Mouse (Mus musculus) midbrain, embryonic 10.5 days (tissue): Measurements from ENCODE around the gene 4930444G20Rik. TPM values are rescaled to one million over a fixed set of nuclear protein-coding genes. Genes with fewer than 3 reads are reported as not detected.
"Not testable (repeated sequence)": the region's sequence is repeated elsewhere in the genome, so short reads cannot be mapped to it uniquely, and the experiment has no call there.

Experiments used
- DNase-seq: peaks from one replicate; pipeline ENCODE4 v3.0.0-alpha.2; 2017; ENCODE audit warnings: low spot score
- H3K27ac ChIP-seq: fragments of 300-500 bp; sonication (generic); replicated peaks from 2 replicates; pipeline ENCODE4 v1.5.1; 2016; ENCODE audit warnings: mild to moderate bottlenecking
- H3K27me3 ChIP-seq: fragments of 300-500 bp; sonication (generic); 2 replicates; pipeline ENCODE4 v1.6.1; 2016; ENCODE audit warnings: low read depth, mild to moderate bottlenecking; ENCODE audit not compliant: poor library complexity, severe bottlenecking
- H3K36me3 ChIP-seq: fragments of 300-500 bp; sonication (generic); 2 replicates; pipeline ENCODE4 v1.6.1; 2016; ENCODE audit warnings: mild to moderate bottlenecking, moderate library complexity
- H3K4me1 ChIP-seq: fragments of 300-500 bp; sonication (generic); 2 replicates; pipeline ENCODE4 v1.6.1; 2016
- H3K4me3 ChIP-seq: fragments of 300-500 bp; sonication (generic); 2 replicates; pipeline ENCODE4 v1.5.1; 2016; ENCODE audit warnings: mild to moderate bottlenecking, moderate library complexity
- H3K9me3 ChIP-seq: fragments of 300-500 bp; sonication (generic); replicated peaks from 2 replicates; pipeline ENCODE4 v1.6.1; 2016; ENCODE audit warnings: mild to moderate bottlenecking
- WGBS: fragments of 180-500 bp; shearing (Covaris S2); methylation state at CpG from one replicate; pipeline ENCODE4 v1.1.7; 2016; 5-methylcytosine and 5-hydroxymethylcytosine counted together
- polyA plus RNA-seq: library from polyadenylated mRNA; unstranded; fragments of >200 nt; fragmentation: Nextera tagmentation; extraction: Ambion mirVana; gene quantifications from 2 replicates; pipeline ENCODE4 v1.2.1, GENCODE M21; 2016

4930444G20Rik gene
- polyA plus RNA-seq = not detected in 2 replicates

GRCm38 (mm10) chr10:22067979-22068378 lies at the start of gene 4930444G20Rik:
Gene 4930444G20Rik (minus strand): TSS chr10:22068079.
- not testable (repeated sequence) for H3K9me3 ChIP-seq, H3K27ac ChIP-seq, H3K4me1 ChIP-seq, H3K4me3 ChIP-seq, H3K27me3 ChIP-seq, DNase-seq, H3K36me3 ChIP-seq
- 91% methylated on average over 7 of the region's 7 CpGs for WGBS

- H3K27ac ChIP-seq = no peak overlapping the region
- no peaks in the 10 kb centered on the region for H3K4me1 ChIP-seq
- H3K27me3 ChIP-seq = no peaks in the 10 kb centered on the region
- DNase-seq = no peak
- H3K4me3 ChIP-seq = no peak overlapping the region
- no peaks in the 10 kb centered on the region for H3K36me3 ChIP-seq
- 89% methylated on average over 2 of the region's 2 CpGs for WGBS
- no peaks in the 10 kb centered on the region for H3K9me3 ChIP-seq
Observed at GRCm38 (mm10) chr10:22074531-22074930, 6.7 kb upstream of the 4930444G20Rik start.

- DNase-seq = no peak
Observed at GRCm38 (mm10) chr10:22072739-22073138, 4.9 kb upstream of the 4930444G20Rik start.

GRCm38 (mm10) chr10:22070576-22070975 lies 2.7 kb upstream of the 4930444G20Rik start:
- WGBS = 83% methylated on average over 4 of the region's 4 CpGs
- no peaks in the 10 kb centered on the region for H3K27me3 ChIP-seq
- H3K9me3 ChIP-seq = peaks cover 5% of the 10 kb centered on the region; the same call in 1 of the 2 replicates
- H3K4me3 ChIP-seq = no peak overlapping the region
- no peaks in the 10 kb centered on the region for H3K4me1 ChIP-seq
- H3K36me3 ChIP-seq = no peaks in the 10 kb centered on the region
- no peak for DNase-seq
- H3K27ac ChIP-seq = no peak overlapping the region

More at GRCm38 (mm10) chr10:22072739-22073138, 4.9 kb upstream of the 4930444G20Rik start:
- Histone ChIP-seq H3K27me3 (no peaks in the 10 kb centered on the region), H3K9me3 (peaks cover 1% of the 10 kb centered on the region; the same call in 1 of the 2 replicates), H3K36me3 (no peaks in the 10 kb centered on the region), H3K4me3 (no peak overlapping the region), H3K4me1 (no peaks in the 10 kb centered on the region), H3K27ac (no peak overlapping the region)
- WGBS = 59% methylated on average over 2 of the region's 2 CpGs

- H3K9me3 ChIP-seq = peaks cover 5% of the 10 kb centered on the region; the same call in 1 of the 2 replicates
- no peaks in the 10 kb centered on the region for H3K4me1 ChIP-seq
- 89% methylated on average over 2 of the region's 2 CpGs for WGBS
- no peaks in the 10 kb centered on the region for H3K27me3 ChIP-seq
- no peaks in the 10 kb centered on the region for H3K36me3 ChIP-seq
- H3K27ac ChIP-seq = no peak overlapping the region
- no peak for DNase-seq
- H3K4me3 ChIP-seq = no peak overlapping the region
Observed at GRCm38 (mm10) chr10:22070168-22070567, 2.3 kb upstream of the 4930444G20Rik start.

GRCm38 (mm10) chr10:22059415-22059814 lies 8.5 kb downstream of the 4930444G20Rik start:
- Histone ChIP-seq H3K4me3 (peak overlapping the region; percentile 63), H3K27me3 (no peaks in the 10 kb centered on the region; the same call in 1 of the 2 replicates)
- 82% methylated on average over 2 of the region's 2 CpGs for WGBS

GRCm38 (mm10) chr10:22059026-22059325 lies 8.9 kb downstream of the 4930444G20Rik start:
- peak overlapping the region; percentile 63 for H3K4me3 ChIP-seq
- H3K4me1 ChIP-seq = peaks cover 13% of the 10 kb centered on the region
- no peaks in the 10 kb centered on the region for H3K36me3 ChIP-seq
- H3K27ac ChIP-seq = peak overlapping the region; percentile 71
- H3K9me3 ChIP-seq = no peaks in the 10 kb centered on the region
- WGBS = 24% methylated on average over 12 of the region's 12 CpGs
- H3K27me3 ChIP-seq = no peaks in the 10 kb centered on the region; the same call in 1 of the 2 replicates
- DNase-seq = no peak

More at GRCm38 (mm10) chr10:22059415-22059814, 8.5 kb downstream of the 4930444G20Rik start:
- DNase-seq = no peak
- no peaks in the 10 kb centered on the region for H3K9me3 ChIP-seq
- H3K27ac ChIP-seq = no peak overlapping the region
- no peaks in the 10 kb centered on the region for H3K36me3 ChIP-seq
- H3K4me1 ChIP-seq = peaks cover 13% of the 10 kb centered on the region

- H3K9me3 ChIP-seq = no peaks in the 10 kb centered on the region
- WGBS = 11% methylated on average over 41 of the region's 41 CpGs
- H3K4me1 ChIP-seq = peaks cover 13% of the 10 kb centered on the region
- H3K36me3 ChIP-seq = no peaks in the 10 kb centered on the region
- DNase-seq = peak; percentile 96
- H3K27me3 ChIP-seq = no peaks in the 10 kb centered on the region; the same call in 1 of the 2 replicates
- H3K27ac ChIP-seq = peak overlapping the region; percentile 82
- peak overlapping the region; percentile 63 for H3K4me3 ChIP-seq
Observed at GRCm38 (mm10) chr10:22058218-22059025, 9.5 kb downstream of the 4930444G20Rik start.

- Histone ChIP-seq H3K36me3 (no peaks in the 10 kb centered on the region), H3K4me1 (peaks cover 13% of the 10 kb centered on the region), H3K27ac (no peak overlapping the region), H3K27me3 (no peaks in the 10 kb centered on the region; the same call in 1 of the 2 replicates), H3K9me3 (no peaks in the 10 kb centered on the region), H3K4me3 (no peak overlapping the region)
- no peak for DNase-seq
Observed at GRCm38 (mm10) chr10:22055308-22055707, 12.6 kb downstream of the 4930444G20Rik start.

GRCm38 (mm10) chr10:22036256-22036655 lies 31.6 kb downstream of the 4930444G20Rik start:
- not testable (repeated sequence) for H3K4me3 ChIP-seq, H3K36me3 ChIP-seq, H3K4me1 ChIP-seq, H3K27me3 ChIP-seq, H3K9me3 ChIP-seq, H3K27ac ChIP-seq
- DNase-seq = peak; percentile 56
- WGBS = 7% methylated on average over 3 of the region's 3 CpGs

- H3K4me1 ChIP-seq = no peaks in the 10 kb centered on the region
- H3K27me3 ChIP-seq = no peaks in the 10 kb centered on the region; the same call in 1 of the 2 replicates
- 0 out of 2 replicates have a peak, but pooled peaks cover 4% of the 10 kb centered on the region for H3K9me3 ChIP-seq
- WGBS = 11% methylated on average over 9 of the region's 9 CpGs
- DNase-seq = peak; percentile 27
- H3K27ac ChIP-seq = no peak overlapping the region
- no peaks in the 10 kb centered on the region for H3K36me3 ChIP-seq
- no peak overlapping the region for H3K4me3 ChIP-seq
Observed at GRCm38 (mm10) chr10:22034303-22034702, 33.6 kb downstream of the 4930444G20Rik start.

- no peak for DNase-seq
- Histone ChIP-seq H3K9me3 (peaks cover 2% of the 10 kb centered on the region; the same call in 1 of the 2 replicates), H3K36me3 (no peaks in the 10 kb centered on the region), H3K4me3 (no peak overlapping the region), H3K4me1 (peaks cover 17% of the 10 kb centered on the region), H3K27ac (no peak overlapping the region), H3K27me3 (no peaks in the 10 kb centered on the region)
- 94% methylated on average over 4 of the region's 4 CpGs for WGBS
Observed at GRCm38 (mm10) chr10:22018618-22019017, 49.3 kb downstream of the 4930444G20Rik start.

GRCm38 (mm10) chr10:22017469-22018159 lies 50.3 kb downstream of the 4930444G20Rik start:
- Histone ChIP-seq H3K4me3 (no peak overlapping the region), H3K4me1 (peaks cover 17% of the 10 kb centered on the region), H3K27ac (peak overlapping the region; percentile 78), H3K27me3 (no peaks in the 10 kb centered on the region), H3K36me3 (no peaks in the 10 kb centered on the region), H3K9me3 (no peaks in the 10 kb centered on the region)
- WGBS = 51% methylated on average over 16 of the region's 16 CpGs
- DNase-seq = peak; percentile 68
